Mouse (Mus musculus) neural tube, embryonic 12.5 days (tissue): Measurements from ENCODE around the gene Vwa3a. TPM values are rescaled to one million over a fixed set of nuclear protein-coding genes. Genes with fewer than 3 reads are reported as not detected.

Experiments
- ATAC-seq: fragments of 200-750 bp; cut with Nextera tagmentation; 2 replicates; pipeline ENCODE4 v1.8.0; 2017; ENCODE audit warnings: low read depth, mild to moderate bottlenecking, moderate TSS enrichment, moderate library complexity; ENCODE audit not compliant: low FRiP score
- H3K27ac ChIP-seq: fragments of 300-500 bp; sonication (generic); 2 replicates; pipeline ENCODE4 v1.5.1; 2016
- H3K27me3 ChIP-seq: fragments of 300-500 bp; sonication (generic); replicated peaks from 2 replicates; pipeline ENCODE4 v1.6.1; 2016; ENCODE audit warnings: mild to moderate bottlenecking
- H3K36me3 ChIP-seq: fragments of 300-500 bp; sonication (generic); 2 replicates; pipeline ENCODE4 v1.6.1; 2016; ENCODE audit warnings: mild to moderate bottlenecking
- H3K4me1 ChIP-seq: fragments of 300-500 bp; sonication (generic); 2 replicates; pipeline ENCODE4 v1.6.1; 2016
- H3K4me2 ChIP-seq: fragments of 300-500 bp; sonication (generic); replicated peaks from 2 replicates; pipeline ENCODE4 v1.6.1; 2016; ENCODE audit warnings: mild to moderate bottlenecking
- H3K4me3 ChIP-seq: fragments of 300-500 bp; sonication (generic); 2 replicates; pipeline ENCODE4 v1.5.1; 2016
- H3K9ac ChIP-seq: fragments of 300-500 bp; sonication (generic); 2 replicates; pipeline ENCODE4 v1.6.1; 2016; ENCODE audit warnings: mild to moderate bottlenecking
- H3K9me3 ChIP-seq: fragments of 300-500 bp; sonication (generic); 2 replicates; pipeline ENCODE4 v1.6.1; 2016; ENCODE audit warnings: mild to moderate bottlenecking
- WGBS: fragments of 180-500 bp; shearing (Covaris S2); methylation state at CpG from one replicate; pipeline ENCODE4 v1.1.7; 2016; 5-methylcytosine and 5-hydroxymethylcytosine counted together
- polyA plus RNA-seq: library from polyadenylated mRNA; unstranded; fragments of >200 nt; fragmentation: Nextera tagmentation; extraction: Ambion mirVana; gene quantifications from 2 replicates; pipeline ENCODE4 v1.2.1, GENCODE M21; 2016

Vwa3a gene
- polyA plus RNA-seq, 1 experiment from 2014 or later, result 0.28 TPM

GRCm38 (mm10) chr7:120823248-120823647 lies 84.1 kb downstream of the Vwa3a start:
- ATAC-seq, result peak; percentile 59; the same call in 1 of the 2 replicates
- WGBS, result 26% methylated on average over 5 of the region's 5 CpGs
- H3K9me3 ChIP-seq, result no peaks in the 10 kb centered on the region

GRCm38 (mm10) chr7:120825097-120825496 lies 86.0 kb downstream of the Vwa3a start:
- Histone ChIP-seq H3K4me1 (no peaks in the 10 kb centered on the region), H3K27me3 (peaks cover 5% of the 10 kb centered on the region; the same call in 1 of the 2 replicates), H3K9me3 (no peaks in the 10 kb centered on the region), H3K36me3 (no peaks in the 10 kb centered on the region), H3K9ac (no peak overlapping the region), H3K4me3 (no peak overlapping the region), H3K4me2 (no peak overlapping the region), H3K27ac (no peak overlapping the region)
- no peak for ATAC-seq
- 73% methylated on average over 2 of the region's 2 CpGs for WGBS

More at GRCm38 (mm10) chr7:120823248-120823647, 84.1 kb downstream of the Vwa3a start:
- Histone ChIP-seq H3K4me2 (no peak overlapping the region), H3K4me1 (no peaks in the 10 kb centered on the region), H3K36me3 (no peaks in the 10 kb centered on the region), H3K27me3 (no peaks in the 10 kb centered on the region), H3K9ac (no peak overlapping the region), H3K4me3 (no peak overlapping the region), H3K27ac (no peak overlapping the region)

- H3K4me2 ChIP-seq, result no peak overlapping the region
- H3K4me3 ChIP-seq, result no peak overlapping the region
- ATAC-seq, result no peak
- no peaks in the 10 kb centered on the region for H3K9me3 ChIP-seq
- no peak overlapping the region for H3K27ac ChIP-seq
- no peaks in the 10 kb centered on the region for H3K36me3 ChIP-seq
- H3K4me1 ChIP-seq, result peaks cover 11% of the 10 kb centered on the region; the same call in 1 of the 2 replicates
- peaks cover 12% of the 10 kb centered on the region for H3K27me3 ChIP-seq
- 16% methylated on average over 3 of the region's 3 CpGs for WGBS
- no peak overlapping the region for H3K9ac ChIP-seq
Observed at GRCm38 (mm10) chr7:120826408-120826807, 87.3 kb downstream of the Vwa3a start.

GRCm38 (mm10) chr7:120830431-120831381 lies 91.6 kb downstream of the Vwa3a start:
- Histone ChIP-seq H3K27ac (no peak overlapping the region), H3K9me3 (no peaks in the 10 kb centered on the region), H3K36me3 (no peaks in the 10 kb centered on the region), H3K4me2 (peak overlapping the region; percentile 96), H3K9ac (peak overlapping the region; percentile 35; the same call in 1 of the 2 replicates), H3K4me3 (peak overlapping the region; percentile 53), H3K4me1 (peaks cover 12% of the 10 kb centered on the region; the same call in 1 of the 2 replicates), H3K27me3 (peaks cover 21% of the 10 kb centered on the region)
- ATAC-seq, result no peak
- WGBS, result 2% methylated on average over 46 of the region's 46 CpGs

GRCm38 (mm10) chr7:120834426-120834825 lies 95.3 kb downstream of the Vwa3a start:
- no peak overlapping the region for H3K27ac ChIP-seq
- peak overlapping the region; percentile 51 for H3K4me2 ChIP-seq
- no peaks in the 10 kb centered on the region for H3K9me3 ChIP-seq
- peak overlapping the region; percentile 55 for H3K4me3 ChIP-seq
- no peak overlapping the region for H3K9ac ChIP-seq
- no peaks in the 10 kb centered on the region for H3K36me3 ChIP-seq
- 51% methylated on average over 6 of the region's 6 CpGs for WGBS
- H3K4me1 ChIP-seq, result peaks cover 15% of the 10 kb centered on the region; the same call in 1 of the 2 replicates
- no peak for ATAC-seq
- H3K27me3 ChIP-seq, result peaks cover 21% of the 10 kb centered on the region

- Histone ChIP-seq H3K9ac (0 out of 2 replicates have a peak overlapping the region, but pooled peaks have one; percentile 10), H3K36me3 (no peaks in the 10 kb centered on the region), H3K27me3 (peaks cover 18% of the 10 kb centered on the region), H3K4me1 (peaks cover 15% of the 10 kb centered on the region; the same call in 1 of the 2 replicates), H3K4me3 (peak overlapping the region; percentile 55), H3K4me2 (peak overlapping the region; percentile 51), H3K27ac (no peak overlapping the region), H3K9me3 (no peaks in the 10 kb centered on the region)
- ATAC-seq, result peak; percentile 85
- 18% methylated on average over 14 of the region's 14 CpGs for WGBS
Observed at GRCm38 (mm10) chr7:120834863-120835372, 95.8 kb downstream of the Vwa3a start.

- 1% methylated on average over 41 of the region's 41 CpGs for WGBS
- ATAC-seq, result peak; percentile 92
- H3K9me3 ChIP-seq, result no peaks in the 10 kb centered on the region
- H3K9ac ChIP-seq, result peak overlapping the region; percentile 54
- H3K4me2 ChIP-seq, result peak overlapping the region; percentile 51
- peaks cover 12% of the 10 kb centered on the region for H3K27me3 ChIP-seq
- H3K4me1 ChIP-seq, result peaks cover 10% of the 10 kb centered on the region; the same call in 1 of the 2 replicates
- peak overlapping the region; percentile 55 for H3K4me3 ChIP-seq
- no peak overlapping the region for H3K27ac ChIP-seq
- no peaks in the 10 kb centered on the region for H3K36me3 ChIP-seq
Observed at GRCm38 (mm10) chr7:120835449-120836359, 96.6 kb downstream of the Vwa3a start.

GRCm38 (mm10) chr7:120836361-120836760 lies 97.2 kb downstream of the Vwa3a start:
- Histone ChIP-seq H3K27me3 (peaks cover 10% of the 10 kb centered on the region), H3K9me3 (no peaks in the 10 kb centered on the region), H3K4me2 (peak overlapping the region; percentile 51), H3K4me3 (peak overlapping the region; percentile 55), H3K36me3 (no peaks in the 10 kb centered on the region), H3K27ac (no peak overlapping the region), H3K9ac (0 out of 2 replicates have a peak overlapping the region, but pooled peaks have one; percentile 35), H3K4me1 (0 out of 2 replicates have a peak, but pooled peaks cover 4% of the 10 kb centered on the region)
- WGBS, result 4% methylated on average over 12 of the region's 12 CpGs
- no peak for ATAC-seq

GRCm38 (mm10) chr7:120838436-120839160 lies 99.5 kb downstream of the Vwa3a start:
- no peak overlapping the region for H3K9ac ChIP-seq
- H3K4me1 ChIP-seq, result peaks cover 8% of the 10 kb centered on the region; the same call in 1 of the 2 replicates
- no peaks in the 10 kb centered on the region for H3K27me3 ChIP-seq
- H3K4me3 ChIP-seq, result no peak overlapping the region
- no peaks in the 10 kb centered on the region for H3K36me3 ChIP-seq
- H3K27ac ChIP-seq, result no peak overlapping the region
- no peak overlapping the region for H3K4me2 ChIP-seq
- H3K9me3 ChIP-seq, result no peaks in the 10 kb centered on the region
- WGBS, result 54% methylated on average over 5 of the region's 5 CpGs
- ATAC-seq, result no peak

GRCm38 (mm10) chr7:120839786-120840185 lies 100.7 kb downstream of the Vwa3a start:
- Histone ChIP-seq H3K9ac (no peak overlapping the region), H3K27me3 (no peaks in the 10 kb centered on the region), H3K9me3 (no peaks in the 10 kb centered on the region), H3K36me3 (no peaks in the 10 kb centered on the region), H3K27ac (no peak overlapping the region), H3K4me2 (no peak overlapping the region), H3K4me3 (no peak overlapping the region), H3K4me1 (peaks cover 20% of the 10 kb centered on the region; the same call in 1 of the 2 replicates)
- ATAC-seq, result no peak
- 65% methylated on average over 2 of the region's 2 CpGs for WGBS
